Mouse (Mus musculus) brain, embryonic 14.5 days (tissue): Measurements from ENCODE around the gene Pkib.

Source experiments
- CTCF ChIP-seq: fragments of 200-500 bp; IDR thresholded peaks from 2 replicates; pipeline ENCODE4 v1.5.1; 2012; ENCODE audit warnings: inconsistent platforms, mild to moderate bottlenecking, moderate library complexity, borderline replicate concordance; ENCODE audit not compliant: insufficient read depth, insufficient read length; ENCODE audit errors: extremely low read depth
- POLR2A ChIP-seq: fragments of 200-500 bp; IDR thresholded peaks from 2 replicates; pipeline ENCODE4 v1.6.1; 2012; ENCODE audit warnings: mild to moderate bottlenecking, inconsistent platforms, borderline replicate concordance; ENCODE audit not compliant: poor library complexity, insufficient read depth, insufficient read length, severe bottlenecking; ENCODE audit errors: extremely low read depth

- no peak for TF ChIP-seq POLR2A
- no peak for TF ChIP-seq CTCF
Measured at GRCm38 (mm10) chr10:57597172-57597571, 34.6 kb upstream of the Pkib start.
